Mouse (Mus musculus) thymus, postnatal 25 days (tissue): ENCODE results near the gene Gm42791.

Source experiments
- DNase-seq: peaks from one replicate; pipeline ENCODE4 v3.0.0; 2022

Gene Gm42791

GRCm38 (mm10) chr5:148994706-148995414 lies at the start of gene Gm42791:
Gene Gm42791, minus strand, starts transcription at chr5:148995147.
- DNase-seq, result peak; percentile 81

GRCm38 (mm10) chr5:149044067-149044466 lies 49.1 kb upstream of the Gm42791 start:
- no peak for DNase-seq

GRCm38 (mm10) chr5:149043240-149043639 lies 48.3 kb upstream of the Gm42791 start:
- no peak for DNase-seq

GRCm38 (mm10) chr5:149039825-149040224 lies 44.9 kb upstream of the Gm42791 start:
- DNase-seq, result peak; percentile 59

GRCm38 (mm10) chr5:149037729-149038128 lies 42.8 kb upstream of the Gm42791 start:
- DNase-seq, result no peak

- DNase-seq, result no peak
Measured at GRCm38 (mm10) chr5:149036920-149037319, 42.0 kb upstream of the Gm42791 start.

GRCm38 (mm10) chr5:149032438-149032837 lies 37.5 kb upstream of the Gm42791 start:
- no peak for DNase-seq

- peak; percentile 83 for DNase-seq
Measured at GRCm38 (mm10) chr5:149031199-149031750, 36.3 kb upstream of the Gm42791 start.

GRCm38 (mm10) chr5:149030103-149030502 lies 35.2 kb upstream of the Gm42791 start:
- peak; percentile 70 for DNase-seq

- DNase-seq, result no peak
Measured at GRCm38 (mm10) chr5:149028394-149028793, 33.4 kb upstream of the Gm42791 start.

- no peak for DNase-seq
Measured at GRCm38 (mm10) chr5:149027389-149027788, 32.4 kb upstream of the Gm42791 start.

GRCm38 (mm10) chr5:149021120-149021519 lies 26.2 kb upstream of the Gm42791 start:
- DNase-seq, result no peak

- no peak for DNase-seq
Measured at GRCm38 (mm10) chr5:149020681-149021062, 25.7 kb upstream of the Gm42791 start.

- peak; percentile 32 for DNase-seq
Measured at GRCm38 (mm10) chr5:149020059-149020680, 25.2 kb upstream of the Gm42791 start.

- no peak for DNase-seq
Measured at GRCm38 (mm10) chr5:149017666-149018415, 22.9 kb upstream of the Gm42791 start.

GRCm38 (mm10) chr5:149017181-149017580 lies 22.2 kb upstream of the Gm42791 start:
- DNase-seq, result no peak

GRCm38 (mm10) chr5:149016261-149016660 lies 21.3 kb upstream of the Gm42791 start:
- DNase-seq, result no peak

GRCm38 (mm10) chr5:149015335-149016201 lies 20.6 kb upstream of the Gm42791 start:
- peak; percentile 36 for DNase-seq

- DNase-seq, result peak; percentile 30
Measured at GRCm38 (mm10) chr5:149014600-149015268, 19.8 kb upstream of the Gm42791 start.

- DNase-seq, result peak; percentile 31
Measured at GRCm38 (mm10) chr5:149013817-149014508, 19.0 kb upstream of the Gm42791 start.

- DNase-seq, result no peak
Measured at GRCm38 (mm10) chr5:149009111-149009510, 14.2 kb upstream of the Gm42791 start.
